Mouse (Mus musculus): ENCODE measurements at regions not wholly inside any gene's neighbourhood (a gene's known extent, or its start where the extent isn't known, plus 50 kb on each side); places are given as distances from the start of the nearest gene placed in this dataset.

DNA sequence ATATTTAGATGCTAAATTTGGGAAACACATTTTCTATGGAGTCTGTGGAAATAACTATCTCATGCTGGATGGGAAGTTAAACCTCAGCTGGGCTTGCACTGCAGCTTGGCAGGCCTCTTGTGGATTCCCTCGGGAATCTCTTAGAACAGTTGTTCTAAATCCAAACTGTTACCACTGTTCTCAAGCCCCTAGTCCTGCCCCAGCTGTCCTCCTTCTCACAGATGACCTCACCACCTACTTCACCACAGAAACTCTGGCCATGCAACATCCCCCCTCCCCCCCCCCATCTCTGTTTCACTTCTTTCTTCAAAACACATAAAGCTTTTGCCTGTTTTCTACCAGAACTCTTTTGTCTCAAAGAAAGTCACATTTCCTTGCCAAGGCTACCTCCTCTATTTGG, 136.6 kb upstream of the Wdr44 start:
- DNase-seq, result peak; percentile 38

DNA sequence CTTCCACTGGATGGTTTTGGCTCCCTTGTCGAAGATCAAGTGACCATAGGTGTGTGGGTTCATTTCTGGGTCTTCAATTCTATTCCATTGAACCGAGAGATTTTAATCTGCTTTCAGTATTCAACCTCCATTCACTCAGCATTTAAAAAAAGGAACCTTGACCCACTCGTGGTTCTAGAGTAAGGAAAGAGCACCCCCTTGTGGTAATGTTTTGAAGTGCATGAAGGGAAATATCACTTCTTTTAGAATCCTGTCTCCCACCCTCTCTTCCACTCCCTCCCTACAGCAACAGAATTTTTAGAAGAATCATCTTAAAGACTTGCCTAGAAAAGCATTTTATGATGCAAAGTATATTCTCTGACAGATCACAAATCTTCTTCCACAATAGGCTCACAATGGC, 127.3 kb upstream of the Wdr44 start:
- no peak for DNase-seq
